ENCODE assay signal across 19 mouse cellular contexts in genomic region chr6:117241206-117241605, GRCm38 (mm10).
"Had no signal": no experiment of that assay in that cellular context is flagged by ENCODE, and none has a peak within 500 bp of the region (broad histone marks: within the 10 kb centered on the region; RNA-seq: fewer than 3 reads in every experiment).

No protein-coding gene starts in this region.

- DNase-seq: kidney, adult 8-10 months; kidney, postnatal 10 days; kidney, postnatal 36 days; left cerebral cortex, postnatal 4 days; liver, postnatal 0 days; lung, embryonic 14.5 days; midbrain, embryonic 14.5 days; retina, postnatal 1 day; thymus, adult 18-20 months; thymus, postnatal 14 days; thymus, postnatal 4 days had no signal

- H3K27ac ChIP-seq: kidney, embryonic 15.5 days; limb, embryonic 12.5 days; limb, embryonic 15.5 days; liver, embryonic 14.5 days; macrophage; neural tube, embryonic 12.5 days; neural tube, embryonic 15.5 days had no signal

- ATAC-seq: liver, postnatal 0 days; lung, postnatal 0 days had no signal

- H3K4me3 ChIP-seq: kidney, embryonic 15.5 days; limb, embryonic 12.5 days; limb, embryonic 15.5 days; neural tube, embryonic 12.5 days; neural tube, embryonic 15.5 days had no signal
